Mouse (Mus musculus) megakaryocyte, embryonic 14.5 days (primary cell): Measurements from ENCODE around the gene Enpep.

Source experiments
- FLI1 ChIP-seq: IDR thresholded peaks from 2 replicates; pipeline ENCODE4 v1.6.1; 2012; ENCODE audit warnings: low read length, inconsistent platforms, mixed read lengths
- GATA1 ChIP-seq: IDR thresholded peaks from 3 replicates; pipeline ENCODE4 v1.6.1; 2012; ENCODE audit warnings: mixed read lengths, low read length, inconsistent platforms, borderline replicate concordance

DNA sequence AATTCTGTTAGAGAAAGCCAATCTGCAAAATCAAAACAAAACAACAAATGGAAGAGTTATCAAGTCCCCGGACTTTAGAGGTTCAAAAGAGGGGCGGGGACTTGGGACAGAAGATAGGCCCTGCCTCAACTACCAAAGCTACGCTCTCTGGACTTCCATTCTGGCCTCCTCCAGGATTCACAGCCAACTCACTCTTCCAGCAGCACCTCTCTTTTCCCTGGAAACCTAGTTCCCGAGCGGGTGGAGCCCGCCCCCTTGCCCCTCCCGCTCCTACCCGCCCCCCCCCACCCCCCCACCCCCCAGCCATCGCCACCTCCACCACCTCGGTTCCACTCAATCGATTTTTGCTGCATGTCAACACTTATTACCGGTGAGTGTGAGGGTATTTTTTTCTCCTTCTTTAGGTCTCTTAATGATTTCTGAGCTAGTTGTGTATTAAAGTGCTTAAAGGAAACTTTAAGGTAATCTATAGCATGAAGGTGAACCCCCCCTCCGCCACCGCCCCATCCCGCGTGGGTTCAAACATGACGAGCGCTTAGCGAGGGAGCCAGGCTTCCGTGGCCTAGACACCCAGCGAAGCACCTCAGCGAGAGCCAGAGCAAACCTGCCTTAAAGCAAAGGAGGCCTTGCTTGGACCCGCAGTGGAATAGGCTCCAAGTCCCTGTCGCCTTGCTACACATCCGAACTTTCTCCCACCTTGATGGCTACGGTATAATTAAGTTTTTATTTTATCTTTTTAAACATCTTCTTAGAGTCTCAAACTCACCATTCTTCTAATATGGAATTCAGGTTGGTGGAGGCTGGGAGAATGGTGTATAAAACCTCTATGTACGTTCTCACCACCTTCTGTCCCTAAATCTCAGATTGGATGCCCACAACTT lies 110.9 kb downstream of the Enpep start:
- no peak for TF ChIP-seq FLI1
- TF ChIP-seq GATA1, result no peak
